Mouse (Mus musculus): Measurements from ENCODE around the gene Rap1gap2.

Rap1gap2 gene

GRCm38 (mm10) chr11:74534380-74534779 lies 76.3 kb downstream of the Rap1gap2 start:
- no peak for DNase-seq

- no peak for DNase-seq
These were observed 77.7 kb downstream of the Rap1gap2 start for GRCm38 (mm10) chr11:74533050-74533449.

GRCm38 (mm10) chr11:74532401-74532800 lies 78.3 kb downstream of the Rap1gap2 start:
- DNase-seq, result no peak

- no peak for DNase-seq
These were observed 79.0 kb downstream of the Rap1gap2 start for GRCm38 (mm10) chr11:74531725-74532124.

- DNase-seq, result peak; percentile 45
These were observed 80.9 kb downstream of the Rap1gap2 start for GRCm38 (mm10) chr11:74529803-74530202.

GRCm38 (mm10) chr11:74527555-74527954 lies 83.2 kb downstream of the Rap1gap2 start:
- DNase-seq, result no peak

- peak; percentile 54 for DNase-seq
These were observed 84.2 kb downstream of the Rap1gap2 start for GRCm38 (mm10) chr11:74526180-74527158.

- no peak for DNase-seq
These were observed 85.1 kb downstream of the Rap1gap2 start for GRCm38 (mm10) chr11:74525605-74526004.

GRCm38 (mm10) chr11:74525205-74525604 lies 85.5 kb downstream of the Rap1gap2 start:
- DNase-seq, result no peak

- no peak for DNase-seq
These were observed 86.4 kb downstream of the Rap1gap2 start for GRCm38 (mm10) chr11:74524050-74524965.

- DNase-seq, result no peak
These were observed 87.3 kb downstream of the Rap1gap2 start for GRCm38 (mm10) chr11:74523210-74523951.

- DNase-seq, result peak; percentile 74
These were observed 88.1 kb downstream of the Rap1gap2 start for GRCm38 (mm10) chr11:74522487-74523209.

GRCm38 (mm10) chr11:74521981-74522486 lies 88.7 kb downstream of the Rap1gap2 start:
- peak; percentile 56 for DNase-seq

GRCm38 (mm10) chr11:74520201-74520600 lies 90.5 kb downstream of the Rap1gap2 start:
- DNase-seq, result no peak

- DNase-seq, result no peak
These were observed 94.6 kb downstream of the Rap1gap2 start for GRCm38 (mm10) chr11:74516112-74516511.

GRCm38 (mm10) chr11:74515046-74515445 lies 95.7 kb downstream of the Rap1gap2 start:
- DNase-seq, result no peak

- no peak for DNase-seq
These were observed 98.1 kb downstream of the Rap1gap2 start for GRCm38 (mm10) chr11:74512595-74512994.

GRCm38 (mm10) chr11:74506275-74506674 lies 104.4 kb downstream of the Rap1gap2 start:
- no peak for DNase-seq

GRCm38 (mm10) chr11:74502485-74502884 lies 108.2 kb downstream of the Rap1gap2 start:
- DNase-seq, result no peak

- DNase-seq, result no peak
These were observed 108.7 kb downstream of the Rap1gap2 start for GRCm38 (mm10) chr11:74501989-74502388.

GRCm38 (mm10) chr11:74501061-74501460 lies 109.7 kb downstream of the Rap1gap2 start:
- no peak for DNase-seq
